In genomic region chr17:84335996-84336395, GRCm38 (mm10) we compare ENCODE assay signal across 12 mouse cellular contexts.
"Had no signal": no experiment of that assay in that cellular context is flagged by ENCODE, and none has a peak within 500 bp of the region (broad histone marks: within the 10 kb centered on the region; RNA-seq: fewer than 3 reads in every experiment).

No protein-coding gene starts in this region.

- ATAC-seq: liver, postnatal 0 days; midbrain, embryonic 15.5 days had no signal

- DNase-seq: kidney, adult 2 months; kidney, postnatal 14 days; layer of hippocampus, adult 9-11 months; layer of hippocampus, postnatal 36 days; liver; liver, embryonic 13.5 days; liver, postnatal 0 days; lung, postnatal 14 days; right cerebral cortex, postnatal 4 days; spleen, adult 18-20 months; thymus, postnatal 4 days had no signal
